Mouse (Mus musculus) skeletal muscle tissue, postnatal 0 days (tissue): ENCODE data around the gene Pced1a. TPM values are rescaled to one million over a fixed set of nuclear protein-coding genes. Genes with fewer than 3 reads are reported as not detected.

Source experiments
- polyA plus RNA-seq: library from polyadenylated mRNA; unstranded; fragments of >200 nt; fragmentation: Nextera tagmentation; extraction: Ambion mirVana; gene quantifications from 2 replicates; pipeline ENCODE4 v1.2.1, GENCODE M21; 2015

The Pced1a gene
- 6.0 and 7.4 TPM in 2 replicates for polyA plus RNA-seq

GRCm38 (mm10) chr2:130424126-130424853 lies at the start of gene Pced1a, which contains the start of gene Vps16:
Gene Pced1a, minus strand, starts transcription at chr2:130424701.
Gene Vps16, plus strand, starts transcription at chr2:130424339.

GRCm38 (mm10) chr2:130449794-130450433 lies 25.4 kb upstream of the Pced1a start, which contains the start of gene Ptpra:
Gene Ptpra, plus strand, starts transcription at chr2:130450278.

GRCm38 (mm10) chr2:130406178-130406577 lies 18.3 kb downstream of the Pced1a start, which contains the start of gene Tmem239:
Gene Tmem239, plus strand, starts transcription at chr2:130406478.

GRCm38 (mm10) chr2:130404939-130405338 lies 19.6 kb downstream of the Pced1a start, which contains the start of the genes Gm28372 and 1700020A23Rik:
Gene Gm28372, plus strand, starts transcription at chr2:130405239.
Gene 1700020A23Rik, plus strand, starts transcription at chr2:130405259.

GRCm38 (mm10) chr2:130397186-130397985 lies 27.1 kb downstream of the Pced1a start, which contains the start of gene Cpxm1:
Gene Cpxm1, minus strand, starts transcription at chr2:130397574.

Other genes with a start within 250 kb of the Pced1a start
- 276 and 308 TPM in 2 replicates for gene Snrpb, start 245.3 kb downstream of the Pced1a start, polyA plus RNA-seq
- not detected in 2 replicates for gene Tmc2, start 229.5 kb downstream of the Pced1a start, polyA plus RNA-seq
- 69.9 and 71.8 TPM in 2 replicates for gene Nop56, start 150.3 kb downstream of the Pced1a start, polyA plus RNA-seq
- gene Idh3b, start 140.2 kb downstream of the Pced1a start, polyA plus RNA-seq: 281 and 304 TPM in 2 replicates
- gene Ebf4, start 129.5 kb downstream of the Pced1a start, polyA plus RNA-seq: 0.37 and 0.66 TPM in 2 replicates
- 22.3 and 25.7 TPM in 2 replicates for gene Cpxm1, start 27.1 kb downstream of the Pced1a start, polyA plus RNA-seq
- 0.06 TPM in 1 of 2 replicates, not detected in the other for gene Gm28372, start 19.5 kb downstream of the Pced1a start, polyA plus RNA-seq
- 0.22 TPM in 1 of 2 replicates, not detected in the other for gene 1700020A23Rik, start 19.4 kb downstream of the Pced1a start, polyA plus RNA-seq
- gene Tmem239, start 18.2 kb downstream of the Pced1a start, polyA plus RNA-seq: 0.14 TPM in 1 of 2 replicates, not detected in the other
- 24.9 and 25.7 TPM in 2 replicates for gene Vps16, start 362 bp downstream of the Pced1a start, polyA plus RNA-seq
- 35.2 and 35.9 TPM in 2 replicates for gene Ptpra, start 25.6 kb upstream of the Pced1a start, polyA plus RNA-seq
- 68.5 and 76.0 TPM in 2 replicates for gene Mrps26, start 139.0 kb upstream of the Pced1a start, polyA plus RNA-seq
- not detected in 2 replicates for gene Oxt, start 151.5 kb upstream of the Pced1a start, polyA plus RNA-seq
- gene Avp, start 157.9 kb upstream of the Pced1a start, polyA plus RNA-seq: not detected in 2 replicates
- gene Fastkd5, start 205.3 kb upstream of the Pced1a start, polyA plus RNA-seq: 6.9 and 7.2 TPM in 2 replicates
- 5.2 TPM in 2 replicates for gene Ubox5, start 205.3 kb upstream of the Pced1a start, polyA plus RNA-seq
- 1.3 and 1.4 TPM in 2 replicates for gene Lzts3, start 218.1 kb upstream of the Pced1a start, polyA plus RNA-seq
- 66.1 and 77.7 TPM in 2 replicates for gene Ddrgk1, start 240.0 kb upstream of the Pced1a start, polyA plus RNA-seq
- gene Itpa, start 242.9 kb upstream of the Pced1a start, polyA plus RNA-seq: 42.9 and 49.6 TPM in 2 replicates